Mouse (Mus musculus): ENCODE data around the gene Adamtsl4.

DNA sequence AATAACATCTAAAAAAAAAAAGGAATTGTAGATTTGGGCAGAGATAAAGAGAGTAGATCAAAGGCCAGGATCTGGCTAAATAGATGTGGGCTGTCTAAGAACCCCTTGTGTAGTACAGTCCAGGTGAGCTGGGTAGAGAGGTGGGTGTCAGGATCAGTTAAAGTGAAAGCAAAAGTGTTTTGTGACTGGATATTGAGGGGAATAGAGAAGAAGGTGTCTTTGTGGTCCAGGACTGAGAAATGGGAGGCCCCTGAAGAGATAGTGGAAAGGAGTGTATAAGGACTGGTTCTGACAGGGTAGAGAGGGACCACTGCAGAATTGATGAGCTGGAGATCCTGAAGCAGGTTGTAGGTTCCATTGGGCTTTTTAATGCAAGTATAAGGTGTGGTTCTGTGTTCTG lies 22.2 kb upstream of the Adamtsl4 start:
- TF ChIP-seq POLR2A (IDR thresholded peaks at IDR 0.05; ENCODE audit: insufficient read depth, low read depth, low read length) (no peak), EP300 (IDR thresholded peaks at IDR 0.05; ENCODE audit: insufficient read depth, low read depth, low read length) (no peak), CTCF (IDR thresholded peaks at IDR 0.05) (no peak)
